Mouse (Mus musculus): ENCODE measurements at regions not wholly inside any gene's neighbourhood (a gene's known extent, or its start where the extent isn't known, plus 50 kb on each side); places are given as distances from the start of the nearest gene placed in this dataset.

- no peaks in the 10 kb centered on the region for H3K4me1 ChIP-seq (ENCODE audit: control insufficient read depth in 1 of 2, insufficient read depth in 2 of 2)
- H3K9ac ChIP-seq (ENCODE audit: insufficient read depth, low read depth) = no peak overlapping the region
- TF ChIP-seq EP300 (IDR thresholded peaks at IDR 0.05; ENCODE audit: low read length) (no peak), CHD2 (IDR thresholded peaks at IDR 0.05; ENCODE audit: low read length) (no peak), JUND (conservative IDR thresholded peaks at IDR 0.05; ENCODE audit: low read depth, low read length) (no peak), GABPA (IDR thresholded peaks at IDR 0.05; ENCODE audit: insufficient replicate concordance, low read depth, low read length) (no peak), MEF2A (IDR thresholded peaks at IDR 0.05; ENCODE audit: borderline replicate concordance, low read depth, low read length) (no peak), UBTF (IDR thresholded peaks at IDR 0.05; ENCODE audit: low read depth, low read length) (no peak), POLR2AphosphoS2 (IDR thresholded peaks at IDR 0.05; ENCODE audit: low read depth, low read length) (no peak), NELFE (IDR thresholded peaks at IDR 0.05; ENCODE audit: low read depth, low read length) (no peak), ZKSCAN1 (IDR thresholded peaks at IDR 0.05; ENCODE audit: borderline replicate concordance, low read depth, low read length) (no peak), MAFK (IDR thresholded peaks at IDR 0.05; ENCODE audit: insufficient replicate concordance, low read length) (no peak), RAD21 (IDR thresholded peaks at IDR 0.05; ENCODE audit: low read depth, low read length) (no peak), NRF1 (IDR thresholded peaks at IDR 0.05; ENCODE audit: low read depth, low read length) (no peak), JUN (IDR thresholded peaks at IDR 0.05; ENCODE audit: insufficient read depth, low read depth, low read length) (no peak), CHD1 (IDR thresholded peaks at IDR 0.05; ENCODE audit: low read depth, low read length) (no peak), POLR2A (IDR thresholded peaks at IDR 0.05; ENCODE audit: low read depth, low read length) (no peak), ZMIZ1 (IDR thresholded peaks at IDR 0.05; ENCODE audit: low read depth, low read length) (no peak), TCF12 (IDR thresholded peaks at IDR 0.05; ENCODE audit: low read depth, low read length) (no peak), RCOR1 (conservative IDR thresholded peaks at IDR 0.05; ENCODE audit: low read depth, low read length) (no peak)
- H3K27ac ChIP-seq (ENCODE audit: insufficient read depth, low read depth) = no peak overlapping the region
- no peaks in the 10 kb centered on the region for H3K36me3 ChIP-seq (replicated peaks in 1 of 2; ENCODE audit: control insufficient read depth in 1 of 2, insufficient read depth in 1 of 2, low read length in 1 of 2)
- H3K4me3 ChIP-seq (replicated peaks in 1 of 3; ENCODE audit: low read depth in 2 of 3, low read length in 2 of 3, poor library complexity in 1 of 3) = no peak overlapping the region
- H3K27me3 ChIP-seq (replicated peaks) = no peaks in the 10 kb centered on the region
- H3K79me2 ChIP-seq (replicated peaks; ENCODE audit: control insufficient read depth, extremely low read depth, insufficient read depth, poor library complexity, severe bottlenecking) = no peaks in the 10 kb centered on the region
- in situ Hi-C loops (cut with MboI; ENCODE audit: low pct_ligation_motif_present, low pct_unique_long_range_greater_than_20kb, low sequenced_read_pairs) (no loop called here), dilution Hi-C loops (cut with MboI; ENCODE audit: extremely low pct_ligation_motif_present, extremely low pct_unique_long_range_greater_than_20kb, low sequenced_read_pairs) (no loop called here)
- DNase-seq (ENCODE audit: extremely low read depth) = no peak
- no peak overlapping the region for H3K4me2 ChIP-seq (ENCODE audit: insufficient read depth, low read depth, poor library complexity, severe bottlenecking)
- peaks cover 36% of the 10 kb centered on the region for H3K9me3 ChIP-seq (replicated peaks; ENCODE audit: low read length)
These were observed 336.7 kb upstream of the Nmur2 start for GRCm38 (mm10) chr11:56377535-56377934.

GRCm38 (mm10) chr11:56374329-56374728, 333.5 kb upstream of the Nmur2 start:
- Histone ChIP-seq H3K79me2 (replicated peaks; ENCODE audit: control insufficient read depth, extremely low read depth, insufficient read depth, poor library complexity, severe bottlenecking) (no peaks in the 10 kb centered on the region), H3K9ac (ENCODE audit: insufficient read depth, low read depth) (no peak overlapping the region), H3K36me3 (replicated peaks in 1 of 2; ENCODE audit: control insufficient read depth in 1 of 2, insufficient read depth in 1 of 2, low read length in 1 of 2) (no peaks in the 10 kb centered on the region), H3K4me1 (ENCODE audit: control insufficient read depth in 1 of 2, insufficient read depth in 2 of 2) (no peaks in the 10 kb centered on the region), H3K4me3 (replicated peaks in 1 of 3; ENCODE audit: low read depth in 2 of 3, low read length in 2 of 3, poor library complexity in 1 of 3) (no peak overlapping the region), H3K27ac (ENCODE audit: insufficient read depth, low read depth) (no peak overlapping the region), H3K4me2 (ENCODE audit: insufficient read depth, low read depth, poor library complexity, severe bottlenecking) (no peak overlapping the region), H3K9me3 (replicated peaks; ENCODE audit: low read length) (peaks cover 36% of the 10 kb centered on the region), H3K27me3 (replicated peaks) (no peaks in the 10 kb centered on the region)
- TF ChIP-seq E2F4 (IDR thresholded peaks at IDR 0.05; ENCODE audit: insufficient replicate concordance, low read depth, low read length) (no peak), HCFC1 (IDR thresholded peaks at IDR 0.05; ENCODE audit: low read depth, low read length) (no peak), BHLHE40 (IDR thresholded peaks at IDR 0.05; ENCODE audit: low read depth, low read length) (no peak)
- no peak for DNase-seq (ENCODE audit: extremely low read depth)
- dilution Hi-C loops (cut with MboI; ENCODE audit: extremely low pct_ligation_motif_present, extremely low pct_unique_long_range_greater_than_20kb, low sequenced_read_pairs) = no loop called here
- in situ Hi-C loops (cut with MboI; ENCODE audit: low pct_ligation_motif_present, low pct_unique_long_range_greater_than_20kb, low sequenced_read_pairs) = no loop called here
